Mouse (Mus musculus) embryonic fibroblast, embryonic 13.5 days (primary cell): ENCODE measurements around the gene Tanc1. TPM values are rescaled to one million over a fixed set of nuclear protein-coding genes. Genes with fewer than 3 reads are reported as not detected.

ENCODE experiments used
- H3K27ac ChIP-seq: 2 replicates; pipeline ENCODE4 v1.5.1; 2012; ENCODE audit warnings: low read length, control low read depth, inconsistent platforms; ENCODE audit not compliant: insufficient read depth
- H3K4me1 ChIP-seq: 2 replicates; pipeline ENCODE4 v1.6.1; 2011; ENCODE audit warnings: low read length; ENCODE audit not compliant: control insufficient read depth, insufficient read depth
- H3K4me3 ChIP-seq: 2 replicates; pipeline ENCODE4 v1.5.1; 2011; ENCODE audit warnings: mild to moderate bottlenecking, control low read depth, low read length; ENCODE audit not compliant: insufficient read depth
- CTCF ChIP-seq: IDR thresholded peaks from 2 replicates; pipeline ENCODE4 v1.5.1; 2011; ENCODE audit warnings: mild to moderate bottlenecking, control low read depth, low read length, moderate library complexity, borderline replicate concordance; ENCODE audit not compliant: insufficient read depth
- POLR2A ChIP-seq: IDR thresholded peaks from 2 replicates; pipeline ENCODE4 v1.6.1; 2011; ENCODE audit warnings: low read depth, mild to moderate bottlenecking, control low read depth, low read length, moderate library complexity
- polyA plus RNA-seq: library from polyadenylated mRNA; stranded (reverse); fragments of >200 nt; gene quantifications from 2 replicates; pipeline ENCODE4 v1.2.4, GENCODE M21; 2011; ENCODE audit warnings: low read depth; ENCODE audit not compliant: missing spikeins, insufficient read length

The Tanc1 gene
- polyA plus RNA-seq, 1 experiment = 66.1 TPM

- no peak overlapping the region for H3K4me3 ChIP-seq
- peak overlapping the region; percentile 21 for H3K27ac ChIP-seq
- no peak for TF ChIP-seq POLR2A
- peaks cover 20% of the 10 kb centered on the region for H3K4me1 ChIP-seq
Measured at GRCm38 (mm10) chr2:59676041-59676440, 64.2 kb downstream of the Tanc1 start.

DNA sequence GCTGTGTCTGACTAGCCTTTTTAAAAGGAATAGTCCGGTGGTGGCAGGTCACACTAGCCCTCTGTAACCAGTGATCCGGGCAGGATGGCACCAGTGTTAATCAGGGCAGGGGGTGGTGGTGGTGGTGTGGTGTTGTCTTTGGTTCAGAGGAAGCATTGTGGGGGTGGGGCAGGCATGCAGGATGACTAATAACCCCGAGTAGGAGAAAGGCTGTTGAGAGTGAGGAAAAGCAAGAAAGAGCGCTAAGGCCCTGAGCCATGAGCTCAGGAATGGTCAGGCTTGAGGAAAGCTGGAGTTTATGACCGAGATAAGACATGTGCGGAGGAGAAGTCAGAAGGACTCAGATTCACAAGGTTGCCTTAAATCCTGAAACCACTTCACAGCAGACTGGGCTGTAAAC, 64.6 kb downstream of the Tanc1 start:
- peaks cover 20% of the 10 kb centered on the region for H3K4me1 ChIP-seq
- TF ChIP-seq CTCF (no peak), POLR2A (no peak)
- peak overlapping the region; percentile 60 for H3K27ac ChIP-seq
- no peak overlapping the region for H3K4me3 ChIP-seq

GRCm38 (mm10) chr2:59679424-59680020, 67.7 kb downstream of the Tanc1 start:
- no peak overlapping the region for H3K4me3 ChIP-seq
- peaks cover 12% of the 10 kb centered on the region for H3K4me1 ChIP-seq
- no peak for TF ChIP-seq POLR2A
- TF ChIP-seq CTCF = no peak
- H3K27ac ChIP-seq = no peak overlapping the region

DNA sequence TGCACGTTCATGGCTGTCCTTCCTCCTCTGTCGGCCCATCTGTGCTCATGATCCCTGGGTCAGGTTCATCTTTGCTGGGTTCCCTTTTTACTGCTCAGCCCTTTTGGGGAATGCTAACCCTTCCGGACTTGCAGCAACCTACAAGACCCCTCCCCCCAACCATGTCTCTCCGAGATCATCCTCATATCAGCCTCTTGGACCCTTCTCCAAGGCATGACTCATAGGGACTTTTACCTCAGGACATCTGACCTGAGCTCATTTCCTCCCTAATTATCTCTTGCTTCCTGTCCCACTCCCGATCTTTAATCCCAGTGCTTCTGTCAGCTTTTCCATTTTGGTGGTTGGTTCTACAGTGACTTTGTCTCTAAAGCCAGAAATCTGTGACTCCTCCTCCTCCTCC, 68.9 kb downstream of the Tanc1 start:
- Histone ChIP-seq H3K4me1 (peaks cover 12% of the 10 kb centered on the region), H3K4me3 (no peak overlapping the region), H3K27ac (no peak overlapping the region)
- TF ChIP-seq POLR2A = no peak
- no peak for TF ChIP-seq CTCF

GRCm38 (mm10) chr2:59681181-59681580, 69.3 kb downstream of the Tanc1 start:
- peaks cover 12% of the 10 kb centered on the region for H3K4me1 ChIP-seq
- H3K27ac ChIP-seq = no peak overlapping the region
- TF ChIP-seq POLR2A (no peak), CTCF (no peak)
- no peak overlapping the region for H3K4me3 ChIP-seq

GRCm38 (mm10) chr2:59684864-59685605, 73.2 kb downstream of the Tanc1 start:
- no peak overlapping the region for H3K27ac ChIP-seq
- TF ChIP-seq POLR2A = no peak
- TF ChIP-seq CTCF = no peak
- no peak overlapping the region for H3K4me3 ChIP-seq
- H3K4me1 ChIP-seq = peaks cover 9% of the 10 kb centered on the region

DNA sequence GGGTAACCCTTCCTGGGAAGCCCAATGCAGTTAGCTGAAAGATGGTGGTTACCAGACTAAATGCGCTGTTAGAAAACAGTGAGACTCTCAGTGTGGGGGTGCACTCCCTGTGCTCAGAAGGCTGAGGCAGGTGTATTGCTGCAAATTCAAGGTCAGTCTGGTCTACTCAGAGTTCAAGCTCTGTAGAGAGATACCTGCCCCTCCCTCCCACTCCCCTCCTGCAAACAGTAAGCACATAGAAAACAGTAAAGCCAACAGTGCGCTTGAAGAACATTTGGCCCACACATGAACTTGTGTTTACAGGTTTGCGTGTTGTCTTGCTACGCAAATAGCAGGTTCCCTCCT, 73.7 kb downstream of the Tanc1 start:
- Histone ChIP-seq H3K4me1 (peaks cover 7% of the 10 kb centered on the region), H3K4me3 (no peak overlapping the region), H3K27ac (no peak overlapping the region)
- TF ChIP-seq POLR2A = no peak
- TF ChIP-seq CTCF = no peak

- no peak for TF ChIP-seq CTCF
- Histone ChIP-seq H3K4me3 (no peak overlapping the region), H3K27ac (no peak overlapping the region), H3K4me1 (peaks cover 10% of the 10 kb centered on the region)
Measured at GRCm38 (mm10) chr2:59688261-59689104, 76.6 kb downstream of the Tanc1 start.

GRCm38 (mm10) chr2:59691112-59691511, 79.3 kb downstream of the Tanc1 start:
- Histone ChIP-seq H3K4me3 (no peak overlapping the region), H3K4me1 (peaks cover 7% of the 10 kb centered on the region), H3K27ac (0 out of 2 replicates have a peak overlapping the region, but pooled peaks have one; percentile 28)
- TF ChIP-seq POLR2A (no peak), CTCF (no peak)

- TF ChIP-seq CTCF (no peak), POLR2A (no peak)
- H3K27ac ChIP-seq = no peak overlapping the region
- H3K4me3 ChIP-seq = no peak overlapping the region
- peaks cover 7% of the 10 kb centered on the region for H3K4me1 ChIP-seq
Measured at GRCm38 (mm10) chr2:59693473-59693872, 81.6 kb downstream of the Tanc1 start.

GRCm38 (mm10) chr2:59697123-59697522, 85.3 kb downstream of the Tanc1 start:
- peak overlapping the region; percentile 30 for H3K27ac ChIP-seq
- H3K4me3 ChIP-seq = no peak overlapping the region
- TF ChIP-seq POLR2A (no peak), CTCF (no peak)
- H3K4me1 ChIP-seq = peaks cover 5% of the 10 kb centered on the region; the same call in 1 of the 2 replicates
